Mouse (Mus musculus) G1E (cell line): ENCODE data around the gene Adamts10.

Source experiments
- CTCF ChIP-seq: IDR thresholded peaks from 2 replicates; pipeline ENCODE4 v1.5.1; 2012; ENCODE audit warnings: low read depth, low read length, inconsistent platforms, mixed read lengths
- GATA1 ChIP-seq: IDR thresholded peaks from 2 replicates; pipeline ENCODE4 v1.6.1; 2012; ENCODE audit warnings: borderline replicate concordance, low read length, inconsistent platforms, mixed read lengths
- POLR2AphosphoS5 ChIP-seq: IDR thresholded peaks from 2 replicates; pipeline ENCODE4 v1.6.1; 2012; ENCODE audit warnings: low read depth, low read length, inconsistent platforms; ENCODE audit not compliant: insufficient replicate concordance
- TAL1 ChIP-seq: conservative IDR thresholded peaks from 2 replicates; pipeline ENCODE4 v1.6.1; 2012; ENCODE audit warnings: low read depth, low read length, inconsistent platforms, mixed read lengths

- TF ChIP-seq GATA1 (no peak), CTCF (no peak), POLR2AphosphoS5 (no peak), TAL1 (no peak)
These were observed at the start of gene Adamts10 for GRCm38 (mm10) chr17:33523918-33524755.
